Comparison of ENCODE assay signal across 8 mouse cellular contexts in genomic region chr11:3201326-3202230, GRCm38 (mm10). TPM values are rescaled to one million over a fixed set of nuclear protein-coding genes. Genes with fewer than 3 reads are reported as not detected.
DNase-seq lines count a peak whose midpoint lies in the region; ATAC-seq and TF ChIP-seq lines count a peak whose summit lies in the region.

No protein-coding gene starts in this region.

- TF ChIP-seq EP300 in liver, postnatal 0 days (IDR thresholded peaks at IDR 0.05; ENCODE audit: low read depth) = no peak

- H3K27me3 ChIP-seq in embryonic facial prominence, embryonic 10.5 days (replicated peaks; ENCODE audit: low read depth, poor library complexity, severe bottlenecking) = no peaks in the 10 kb centered on the region
- H3K27me3 ChIP-seq in hindbrain, embryonic 12.5 days = no peaks in the 10 kb centered on the region
- no peaks in the 10 kb centered on the region for H3K27me3 ChIP-seq in liver, postnatal 0 days (ENCODE audit: insufficient read depth, low read length)

- TF ChIP-seq CTCF in gastrocnemius, adult 2 months (IDR thresholded peaks at IDR 0.05) = no peak
- no peak for TF ChIP-seq CTCF in liver, postnatal 0 days (IDR thresholded peaks at IDR 0.05; ENCODE audit: low read depth)
- TF ChIP-seq CTCF in olfactory bulb, adult 2 months (IDR thresholded peaks at IDR 0.05; ENCODE audit: insufficient read depth, low read depth, low read length) = no peak

- H3K27ac ChIP-seq in gastrocnemius, adult 2 months = peak overlapping the region; percentile 79
- H3K27ac ChIP-seq in embryonic facial prominence, embryonic 10.5 days (replicated peaks) = peak overlapping the region; percentile 84
- H3K27ac ChIP-seq in hindbrain, embryonic 12.5 days = no peak overlapping the region
- H3K27ac ChIP-seq in liver, postnatal 0 days (ENCODE audit: low read depth) = peak overlapping the region; percentile 62
- peak overlapping the region; percentile 96; the same call in 1 of the 2 replicates for H3K27ac ChIP-seq in olfactory bulb, adult 2 months (ENCODE audit: insufficient read depth, low read depth, low read length)

- TF ChIP-seq POLR2A in olfactory bulb, adult 2 months (IDR thresholded peaks at IDR 0.05; ENCODE audit: insufficient read depth, low read depth, low read length) = no peak

- no peaks in the 10 kb centered on the region; the same call in 1 of the 2 replicates for H3K4me1 ChIP-seq in embryonic facial prominence, embryonic 10.5 days
- 0 out of 2 replicates have a peak, but pooled peaks cover 3% of the 10 kb centered on the region for H3K4me1 ChIP-seq in hindbrain, embryonic 12.5 days
- H3K4me1 ChIP-seq in liver, postnatal 0 days (ENCODE audit: insufficient read depth) = peaks cover 5% of the 10 kb centered on the region; the same call in 1 of the 2 replicates
- no peaks in the 10 kb centered on the region for H3K4me1 ChIP-seq in olfactory bulb, adult 2 months (ENCODE audit: control insufficient read depth, insufficient read depth, low read length)

- no peak for DNase-seq in gastrocnemius, adult 2 months
- DNase-seq in gastrocnemius, postnatal 25 days = no peak
- peak; percentile 30 for DNase-seq in ES-CJ7 (ENCODE audit: low read depth, low spot score)
- peak; percentile 35 for DNase-seq in embryonic facial prominence, embryonic 10.5 days (ENCODE audit: low spot score)
- peak; percentile 23 for DNase-seq in liver, postnatal 0 days
- no peak for DNase-seq in layer of hippocampus, adult 18-20 months (ENCODE audit: low spot score in 2 of 2)

- ATAC-seq in hindbrain, embryonic 12.5 days (ENCODE audit: low FRiP score) = no peak
- ATAC-seq in liver, postnatal 0 days = peak; percentile 24; the same call in 1 of the 2 replicates

- no peaks in the 10 kb centered on the region for H3K9me3 ChIP-seq in embryonic facial prominence, embryonic 10.5 days
- H3K9me3 ChIP-seq in hindbrain, embryonic 12.5 days (replicated peaks) = no peaks in the 10 kb centered on the region
- no peaks in the 10 kb centered on the region for H3K9me3 ChIP-seq in liver, postnatal 0 days (ENCODE audit: low read length)

- peaks cover 25% of the 10 kb centered on the region for H3K36me3 ChIP-seq in embryonic facial prominence, embryonic 10.5 days (replicated peaks)
- peaks cover 13% of the 10 kb centered on the region for H3K36me3 ChIP-seq in hindbrain, embryonic 12.5 days
- peaks cover 16% of the 10 kb centered on the region for H3K36me3 ChIP-seq in liver, postnatal 0 days (replicated peaks; ENCODE audit: insufficient read depth, low read length)

- WGBS in embryonic facial prominence, embryonic 10.5 days = 10% methylated on average over 16 of the region's 16 CpGs
- WGBS in hindbrain, embryonic 12.5 days = 9% methylated on average over 16 of the region's 16 CpGs
- WGBS in liver, postnatal 0 days (ENCODE audit: insufficient replicate concordance) = 5% methylated on average over 16 of the region's 16 CpGs
- 2% methylated on average over 16 of the region's 16 CpGs for WGBS in olfactory bulb, adult 2 months

- peak overlapping the region; percentile 54 for H3K4me3 ChIP-seq in gastrocnemius, adult 2 months
- H3K4me3 ChIP-seq in embryonic facial prominence, embryonic 10.5 days = peak overlapping the region; percentile 55
- H3K4me3 ChIP-seq in hindbrain, embryonic 12.5 days = peak overlapping the region; percentile 36
- peak overlapping the region; percentile 50 for H3K4me3 ChIP-seq in liver, postnatal 0 days (ENCODE audit: low read depth, low read length)
- peak overlapping the region; percentile 57 for H3K4me3 ChIP-seq in olfactory bulb, adult 2 months (ENCODE audit: insufficient read depth, low read depth, low read length)

- intact Hi-C loops in gastrocnemius, adult 2 months (cut with DNase I) = no loop called here

- H3K9ac ChIP-seq in hindbrain, embryonic 12.5 days = no peak overlapping the region
- H3K9ac ChIP-seq in liver, postnatal 0 days (replicated peaks) = peak overlapping the region; percentile 64

- H3K4me2 ChIP-seq in hindbrain, embryonic 12.5 days (replicated peaks) = peak overlapping the region; percentile 27
- H3K4me2 ChIP-seq in liver, postnatal 0 days (ENCODE audit: low read depth, low read length) = peak overlapping the region; percentile 35

RNA-seq across cellular contexts. Expression of gene Eif4enif1, which starts 0.6 kb away (rescaled TPM):
- total RNA-seq in gastrocnemius, adult 2 months (2021) = 10 to 100 TPM; 29.9 to 34.5 TPM
- total RNA-seq in gastrocnemius, postnatal 25 days (2021) = 10 to 100 TPM; 27.5 to 32.7 TPM
- 65.6 and 69.8 TPM in 2 replicates for polyA plus RNA-seq in embryonic facial prominence, embryonic 10.5 days (2016; fragmentation: Nextera tagmentation; extraction: Ambion mirVana)
- 58.8 and 64.6 TPM in 2 replicates for polyA plus RNA-seq in hindbrain, embryonic 12.5 days (2016; fragmentation: Nextera tagmentation; extraction: Ambion mirVana)
- polyA plus RNA-seq in liver, postnatal 0 days (2015; fragmentation: Nextera tagmentation; extraction: Ambion mirVana) = 12.6 and 14.9 TPM in 2 replicates
- polyA plus RNA-seq in olfactory bulb, adult 2 months (2012; ENCODE audit: insufficient read depth, insufficient read length, low replicate concordance, missing spikeins) = not detected in 2 replicates
- 10 to 100 TPM; 61.8 to 75.5 TPM for total RNA-seq in layer of hippocampus, adult 18-20 months (2021)

RNA-seq across cellular contexts. Expression of gene Sfi1, which starts 8.3 kb away (rescaled TPM):
- 10 to 100 TPM; 15.3 to 15.6 TPM for total RNA-seq in gastrocnemius, adult 2 months (2021)
- total RNA-seq in gastrocnemius, postnatal 25 days (2021) = 10 to 100 TPM; 10.8 to 14.1 TPM
- polyA plus RNA-seq in embryonic facial prominence, embryonic 10.5 days (2016; fragmentation: Nextera tagmentation; extraction: Ambion mirVana) = 12.1 and 12.4 TPM in 2 replicates
- polyA plus RNA-seq in hindbrain, embryonic 12.5 days (2016; fragmentation: Nextera tagmentation; extraction: Ambion mirVana) = 17.2 and 18.6 TPM in 2 replicates
- 2.3 and 3.1 TPM in 2 replicates for polyA plus RNA-seq in liver, postnatal 0 days (2015; fragmentation: Nextera tagmentation; extraction: Ambion mirVana)
- polyA plus RNA-seq in olfactory bulb, adult 2 months (2012; ENCODE audit: insufficient read depth, insufficient read length, low replicate concordance, missing spikeins) = not detected in 2 replicates
- total RNA-seq in layer of hippocampus, adult 18-20 months (2021) = 10 to 100 TPM; 53.9 to 67.2 TPM

Comparison
In these comparisons a context has a peak if more than half of its experiments do, and no peak if none do; other contexts are left out.
1. DNase-seq: peak in ES-CJ7 (single experiment), embryonic facial prominence, embryonic 10.5 days (single experiment) and liver, postnatal 0 days (single experiment); none in gastrocnemius, adult 2 months (single experiment), gastrocnemius, postnatal 25 days (single experiment) and layer of hippocampus, adult 18-20 months (0 of 2).
2. Peak in every context shown above with its lines, with median percentiles within 50 percentile points of each other: H3K4me3 ChIP-seq.